Mouse (Mus musculus) myocyte (in vitro differentiated cells): ENCODE measurements at regions not wholly inside any gene's neighbourhood (a gene's known extent, or its start where the extent isn't known, plus 50 kb on each side); places are given as distances from the start of the nearest gene placed in this dataset.

Experiments used
- H3K27me3 ChIP-seq: one replicate; pipeline ENCODE4 v1.6.1; 2011; ENCODE audit not compliant: control insufficient read depth, insufficient read depth, insufficient read length
- H3K36me3 ChIP-seq: one replicate; pipeline ENCODE4 v1.6.1; 2011; ENCODE audit not compliant: control insufficient read depth, insufficient read depth
- H3K4me2 ChIP-seq: one replicate; pipeline ENCODE4 v1.6.1; 2011; ENCODE audit warnings: low read depth, control low read depth
- H3K4me3 ChIP-seq: one replicate; pipeline ENCODE4 v1.5.1; 2011; ENCODE audit warnings: mild to moderate bottlenecking, control low read depth, moderate library complexity
- H3K79me2 ChIP-seq: one replicate; pipeline ENCODE4 v1.6.1; 2011; ENCODE audit not compliant: control insufficient read depth, insufficient read depth
- H3ac ChIP-seq: one replicate; pipeline ENCODE4 v1.6.1; 2011; ENCODE audit not compliant: control insufficient read depth, insufficient read length
- CEBPB ChIP-seq: IDR thresholded peaks from 2 replicates; pipeline ENCODE4 v1.6.1; 2011; ENCODE audit warnings: mild to moderate bottlenecking, moderate library complexity; ENCODE audit not compliant: poor library complexity, insufficient read depth, severe bottlenecking
- E2F4 ChIP-seq: IDR thresholded peaks from one replicate; pipeline ENCODE4 v1.6.1; 2011; ENCODE audit warnings: mild to moderate bottlenecking, control low read depth, moderate library complexity; ENCODE audit not compliant: insufficient read depth
- MAX ChIP-seq: IDR thresholded peaks from one replicate; pipeline ENCODE4 v1.6.1; 2011; ENCODE audit warnings: low read depth, mild to moderate bottlenecking, control low read depth
- MYOD1 ChIP-seq, 3 experiments: IDR thresholded peaks; one replicate each; pipeline ENCODE4 v1.6.1; 2011; ENCODE audit warnings: control low read depth in 2 of 3, low read depth in 2 of 3, mild to moderate bottlenecking in 2 of 3, moderate library complexity in 1 of 3; ENCODE audit not compliant: insufficient read length in 2 of 3, control insufficient read depth in 1 of 3
- MYOG ChIP-seq, 3 experiments: IDR thresholded peaks; one replicate each; pipeline ENCODE4 v1.6.1; 2011; ENCODE audit warnings: control low read depth in 2 of 3, low read depth in 2 of 3, mild to moderate bottlenecking in 2 of 3; ENCODE audit not compliant: insufficient read length in 2 of 3, control insufficient read depth in 1 of 3, insufficient read depth in 1 of 3
- POLR2A ChIP-seq: IDR thresholded peaks from one replicate; pipeline ENCODE4 v1.6.1; 2011; ENCODE audit warnings: low read depth, mild to moderate bottlenecking, control low read depth, moderate library complexity; ENCODE audit not compliant: insufficient read length
- POLR2AphosphoS2 ChIP-seq: IDR thresholded peaks from one replicate; pipeline ENCODE4 v1.6.1; 2011; ENCODE audit warnings: low read depth, control low read depth; ENCODE audit not compliant: insufficient read length
- REST ChIP-seq: IDR thresholded peaks from one replicate; pipeline ENCODE4 v1.6.1; 2011; ENCODE audit warnings: mild to moderate bottlenecking, control low read depth, moderate library complexity; ENCODE audit not compliant: insufficient read depth, insufficient read length
- SRF ChIP-seq: IDR thresholded peaks from one replicate; pipeline ENCODE4 v1.6.1; 2011; ENCODE audit warnings: low read depth; ENCODE audit not compliant: control insufficient read depth, insufficient read length
- TCF12 ChIP-seq: IDR thresholded peaks from one replicate; pipeline ENCODE4 v1.6.1; 2011; ENCODE audit warnings: mild to moderate bottlenecking, control low read depth; ENCODE audit not compliant: poor library complexity, insufficient read depth, severe bottlenecking
- TCF3 ChIP-seq: IDR thresholded peaks from one replicate; pipeline ENCODE4 v1.6.1; 2011; ENCODE audit warnings: low read depth, control low read depth; ENCODE audit not compliant: insufficient read length
- USF1 ChIP-seq: IDR thresholded peaks from one replicate; pipeline ENCODE4 v1.6.1; 2011; ENCODE audit warnings: low read depth, mild to moderate bottlenecking, control low read depth, moderate library complexity

- Histone ChIP-seq H3K79me2 (no peaks in the 10 kb centered on the region), H3ac (no peak overlapping the region), H3K36me3 (no peaks in the 10 kb centered on the region), H3K4me3 (no peak overlapping the region), H3K4me2 (no peak overlapping the region), H3K27me3 (no peaks in the 10 kb centered on the region)
- TF ChIP-seq MYOD1 (IDR thresholded peaks at IDR 0.05; ENCODE audit: control insufficient read depth in 1 of 3, insufficient read length in 2 of 3, low read depth in 2 of 3) (no peak), USF1 (no peak), CEBPB (no peak), POLR2A (no peak), POLR2AphosphoS2 (no peak), SRF (no peak), REST (no peak), MAX (no peak), TCF3 (no peak), MYOG (IDR thresholded peaks at IDR 0.05; ENCODE audit: control insufficient read depth in 1 of 3, insufficient read depth in 1 of 3, insufficient read length in 2 of 3, low read depth in 2 of 3) (no peak), TCF12 (no peak), E2F4 (no peak)
Observed at GRCm38 (mm10) chr10:57090131-57090530, 396.1 kb upstream of the Hsf2 start.

DNA sequence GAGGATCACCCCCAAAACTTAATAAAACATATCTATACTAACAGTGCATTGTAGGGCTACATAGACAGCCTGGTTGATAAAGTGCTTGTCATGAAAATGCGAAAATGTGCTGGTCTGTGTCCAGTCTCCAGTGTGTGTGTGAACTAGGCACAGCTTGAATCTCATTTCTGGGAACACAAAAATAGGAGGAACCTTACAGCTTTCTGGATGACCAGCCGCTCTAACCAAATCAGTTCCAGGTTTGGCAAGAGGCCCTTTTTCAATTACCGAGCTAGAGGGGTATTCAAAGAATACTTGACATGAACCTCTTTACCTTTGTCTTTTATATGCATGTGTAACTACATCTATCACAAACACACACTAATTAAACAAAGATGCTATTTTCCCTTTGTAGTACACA, 390.3 kb upstream of the Hsf2 start:
- no peak overlapping the region for H3ac ChIP-seq
- H3K36me3 ChIP-seq = no peaks in the 10 kb centered on the region
- TF ChIP-seq SRF (no peak), E2F4 (no peak), MYOG (IDR thresholded peaks at IDR 0.05; ENCODE audit: control insufficient read depth in 1 of 3, insufficient read depth in 1 of 3, insufficient read length in 2 of 3, low read depth in 2 of 3) (no peak), USF1 (no peak), TCF3 (no peak), REST (no peak)
- H3K4me3 ChIP-seq = no peak overlapping the region
- H3K4me2 ChIP-seq = no peak overlapping the region
- no peaks in the 10 kb centered on the region for H3K79me2 ChIP-seq
- H3K27me3 ChIP-seq = no peaks in the 10 kb centered on the region

DNA sequence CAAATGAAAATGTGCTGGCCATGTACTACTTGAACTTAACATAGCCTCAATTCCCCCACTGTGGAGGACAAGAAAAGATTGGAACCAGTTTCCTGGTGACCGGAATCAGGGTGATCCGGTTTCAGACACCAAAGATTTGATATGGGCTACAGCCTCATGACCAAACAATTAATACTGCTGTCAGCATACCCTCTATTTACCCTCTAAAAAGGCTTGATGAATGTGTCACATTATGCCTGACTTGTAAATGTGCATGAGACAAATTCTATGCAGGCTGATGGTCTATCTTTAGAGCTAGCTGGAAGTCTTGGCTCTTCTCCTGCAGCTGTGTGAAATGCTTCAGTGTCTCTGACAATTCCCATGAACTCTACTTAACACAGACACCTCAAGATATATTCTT, 372.8 kb upstream of the Hsf2 start:
- Histone ChIP-seq H3K4me2 (no peak overlapping the region), H3K4me3 (no peak overlapping the region), H3K27me3 (no peaks in the 10 kb centered on the region), H3ac (no peak overlapping the region), H3K36me3 (no peaks in the 10 kb centered on the region), H3K79me2 (no peaks in the 10 kb centered on the region)
- TF ChIP-seq TCF3 = no peak
- no peak for TF ChIP-seq MYOD1 (IDR thresholded peaks at IDR 0.05; ENCODE audit: control insufficient read depth in 1 of 3, insufficient read length in 2 of 3, low read depth in 2 of 3)
- no peak for TF ChIP-seq REST
- TF ChIP-seq POLR2AphosphoS2 = no peak
- no peak for TF ChIP-seq TCF12
- no peak for TF ChIP-seq MAX
- TF ChIP-seq POLR2A = no peak
- TF ChIP-seq CEBPB = no peak
- no peak for TF ChIP-seq E2F4
- no peak for TF ChIP-seq SRF
- no peak for TF ChIP-seq USF1
- TF ChIP-seq MYOG (IDR thresholded peaks at IDR 0.05; ENCODE audit: control insufficient read depth in 1 of 3, insufficient read depth in 1 of 3, insufficient read length in 2 of 3, low read depth in 2 of 3) = no peak

DNA sequence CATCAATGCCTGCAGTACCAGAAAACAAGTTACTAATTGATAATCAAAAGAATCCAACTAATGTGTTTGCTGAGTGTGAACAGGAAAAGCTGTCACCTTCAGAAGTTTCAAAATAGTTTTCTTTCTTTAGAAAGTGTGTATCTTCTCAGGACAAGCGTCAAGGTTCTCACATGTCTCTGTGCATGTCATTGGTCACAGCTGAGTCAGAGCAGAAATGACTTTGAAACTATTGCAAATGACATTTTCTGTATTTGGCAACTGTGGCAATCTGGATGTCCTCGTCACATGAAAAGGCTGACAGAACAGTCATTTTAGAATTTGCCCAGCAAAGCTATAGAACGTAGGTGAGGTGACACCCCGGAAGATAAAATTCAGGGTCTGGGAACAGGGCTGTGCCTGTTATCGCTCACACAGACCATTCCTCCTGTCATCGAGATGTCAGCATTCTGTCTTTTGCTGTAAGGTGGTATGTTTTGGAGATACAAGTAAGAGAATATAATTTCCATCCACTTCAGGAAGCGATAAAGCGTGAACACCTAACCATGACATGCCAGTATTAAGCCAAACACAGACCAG, 371.4 kb upstream of the Hsf2 start:
- Histone ChIP-seq H3ac (no peak overlapping the region), H3K79me2 (no peaks in the 10 kb centered on the region), H3K36me3 (no peaks in the 10 kb centered on the region), H3K27me3 (no peaks in the 10 kb centered on the region), H3K4me2 (no peak overlapping the region), H3K4me3 (no peak overlapping the region)
- no peak for TF ChIP-seq MAX
- no peak for TF ChIP-seq SRF
- no peak for TF ChIP-seq MYOD1 (IDR thresholded peaks at IDR 0.05; ENCODE audit: control insufficient read depth in 1 of 3, insufficient read length in 2 of 3, low read depth in 2 of 3)
- TF ChIP-seq TCF3 = no peak
- TF ChIP-seq POLR2AphosphoS2 = no peak
- no peak for TF ChIP-seq CEBPB
- TF ChIP-seq REST = no peak
- no peak for TF ChIP-seq E2F4
- TF ChIP-seq USF1 = no peak
- TF ChIP-seq TCF12 = no peak
- TF ChIP-seq POLR2A = no peak
- no peak for TF ChIP-seq MYOG (IDR thresholded peaks at IDR 0.05; ENCODE audit: control insufficient read depth in 1 of 3, insufficient read depth in 1 of 3, insufficient read length in 2 of 3, low read depth in 2 of 3)

DNA sequence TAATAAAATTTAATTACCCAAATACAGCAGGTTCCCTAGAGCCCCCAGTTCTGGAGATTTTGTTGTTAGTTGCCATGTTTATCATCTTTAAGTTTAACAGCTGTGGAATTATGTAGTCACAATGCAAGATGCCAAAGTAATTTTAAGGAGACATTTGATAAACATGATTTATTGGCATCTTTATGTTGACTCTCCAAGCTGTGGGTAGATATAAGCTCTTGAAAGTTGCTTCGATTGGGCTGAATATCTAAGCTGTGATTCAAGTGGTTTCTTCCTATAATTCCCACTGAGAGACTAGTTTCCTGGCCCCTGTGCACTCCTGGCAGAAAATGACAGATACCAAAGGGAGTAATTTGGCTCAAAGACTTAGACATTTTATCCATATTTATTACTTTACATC, 364.7 kb upstream of the Hsf2 start:
- Histone ChIP-seq H3K4me2 (no peak overlapping the region), H3K4me3 (no peak overlapping the region)
- TF ChIP-seq POLR2A (no peak), E2F4 (no peak), REST (no peak), CEBPB (no peak), MYOD1 (IDR thresholded peaks at IDR 0.05; ENCODE audit: control insufficient read depth in 1 of 3, insufficient read length in 2 of 3, low read depth in 2 of 3) (no peak), TCF12 (no peak), USF1 (no peak)

More for the DNA sequence above, 364.7 kb upstream of the Hsf2 start:
- H3K79me2 ChIP-seq = no peaks in the 10 kb centered on the region
- no peaks in the 10 kb centered on the region for H3K27me3 ChIP-seq
- no peak overlapping the region for H3ac ChIP-seq
- no peaks in the 10 kb centered on the region for H3K36me3 ChIP-seq
